Mouse (Mus musculus): ENCODE results near the gene Nbeal2. TPM values are rescaled to one million over a fixed set of nuclear protein-coding genes. Genes with fewer than 3 reads are reported as not detected.
"Not testable (repeated sequence)": the region's sequence is repeated elsewhere in the genome, so short reads cannot be mapped to it uniquely, and the experiment has no call there.

The Nbeal2 gene
- polyA plus RNA-seq, 1 experiment = 1.8 TPM

DNA sequence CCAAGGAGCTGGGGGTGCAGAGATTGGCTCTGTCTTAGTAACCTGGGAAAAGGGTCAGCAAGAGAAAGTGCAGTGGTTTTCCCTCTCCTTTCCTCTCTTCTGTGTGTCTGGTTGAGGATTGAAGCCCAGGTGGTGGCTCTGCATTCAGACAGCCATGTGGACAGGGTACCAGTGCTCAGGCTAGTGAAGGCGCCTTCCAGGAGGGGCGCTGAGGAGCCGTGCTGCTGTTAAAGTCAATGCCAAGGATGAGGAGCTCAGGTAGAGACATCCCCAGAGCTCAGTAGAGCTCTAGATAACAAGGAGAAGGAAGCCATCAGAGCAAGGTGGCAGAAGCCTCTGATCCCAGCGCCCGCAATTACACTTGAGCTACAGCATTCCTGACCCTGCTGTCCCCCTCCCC, 33.1 kb upstream of the Nbeal2 start:
- peaks cover 19% of the 10 kb centered on the region for H3K4me1 ChIP-seq (ENCODE audit: control insufficient read depth, insufficient read depth, low read length)
- TF ChIP-seq CTCF (IDR thresholded peaks at IDR 0.05; ENCODE audit: borderline replicate concordance, insufficient read depth, low read length) (no peak), POLR2A (IDR thresholded peaks at IDR 0.05; ENCODE audit: low read depth, low read length) (no peak)
- no peak overlapping the region for H3K4me3 ChIP-seq (ENCODE audit: insufficient read depth, low read length)
- no peak overlapping the region for H3K27ac ChIP-seq (ENCODE audit: insufficient read depth, low read length)

GRCm38 (mm10) chr9:110686472-110686871, 32.5 kb upstream of the Nbeal2 start:
- no peak for TF ChIP-seq POLR2A (IDR thresholded peaks at IDR 0.05; ENCODE audit: low read depth, low read length)
- TF ChIP-seq CTCF (IDR thresholded peaks at IDR 0.05; ENCODE audit: borderline replicate concordance, insufficient read depth, low read length) = no peak
- Histone ChIP-seq H3K4me1 (ENCODE audit: control insufficient read depth, insufficient read depth, low read length) (peaks cover 19% of the 10 kb centered on the region), H3K4me3 (ENCODE audit: insufficient read depth, low read length) (no peak overlapping the region), H3K27ac (ENCODE audit: insufficient read depth, low read length) (no peak overlapping the region)

GRCm38 (mm10) chr9:110685591-110685990, 31.6 kb upstream of the Nbeal2 start:
- Histone ChIP-seq H3K4me1 (ENCODE audit: control insufficient read depth, insufficient read depth, low read length) (peaks cover 19% of the 10 kb centered on the region), H3K4me3 (ENCODE audit: insufficient read depth, low read length) (no peak overlapping the region), H3K27ac (ENCODE audit: insufficient read depth, low read length) (no peak overlapping the region)
- TF ChIP-seq POLR2A (IDR thresholded peaks at IDR 0.05; ENCODE audit: low read depth, low read length) = no peak
- TF ChIP-seq CTCF (IDR thresholded peaks at IDR 0.05; ENCODE audit: borderline replicate concordance, insufficient read depth, low read length) = no peak

DNA sequence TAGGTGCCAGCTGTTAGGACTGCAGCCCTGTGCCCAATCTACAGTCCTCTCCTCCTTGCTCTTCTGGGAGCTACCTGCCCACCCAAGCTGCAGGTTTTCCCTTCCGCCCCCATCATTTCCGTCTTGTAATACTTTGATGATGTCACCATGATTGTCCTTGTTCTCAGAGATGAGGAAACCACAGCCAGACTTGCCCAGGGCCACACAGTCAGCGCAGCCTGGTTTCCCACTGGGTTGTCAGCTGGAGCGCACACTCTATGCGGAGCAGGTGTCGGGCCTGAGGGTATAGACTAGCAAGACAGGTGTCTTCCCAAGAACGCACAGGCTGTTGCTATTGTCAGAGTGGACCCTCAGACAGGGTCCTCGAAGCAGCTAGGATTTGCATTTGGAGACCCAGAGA, 31.2 kb upstream of the Nbeal2 start:
- peaks cover 19% of the 10 kb centered on the region for H3K4me1 ChIP-seq (ENCODE audit: control insufficient read depth, insufficient read depth, low read length)
- no peak overlapping the region for H3K4me3 ChIP-seq (ENCODE audit: insufficient read depth, low read length)
- TF ChIP-seq CTCF (IDR thresholded peaks at IDR 0.05; ENCODE audit: borderline replicate concordance, insufficient read depth, low read length) (no peak), POLR2A (IDR thresholded peaks at IDR 0.05; ENCODE audit: low read depth, low read length) (no peak)
- no peak overlapping the region; the same call in 1 of the 2 replicates for H3K27ac ChIP-seq (ENCODE audit: insufficient read depth, low read length)

GRCm38 (mm10) chr9:110684100-110684831, 30.3 kb upstream of the Nbeal2 start:
- no peak overlapping the region for H3K4me3 ChIP-seq (ENCODE audit: insufficient read depth, low read length)
- peaks cover 19% of the 10 kb centered on the region for H3K4me1 ChIP-seq (ENCODE audit: control insufficient read depth, insufficient read depth, low read length)
- peak overlapping the region; percentile 75 for H3K27ac ChIP-seq (ENCODE audit: insufficient read depth, low read length)
- TF ChIP-seq POLR2A (IDR thresholded peaks at IDR 0.05; ENCODE audit: low read depth, low read length) (no peak), CTCF (IDR thresholded peaks at IDR 0.05; ENCODE audit: borderline replicate concordance, insufficient read depth, low read length) (no peak)

GRCm38 (mm10) chr9:110683574-110684099, 29.7 kb upstream of the Nbeal2 start:
- H3K27ac ChIP-seq (ENCODE audit: insufficient read depth, low read length) = no peak overlapping the region; the same call in 1 of the 2 replicates

DNA sequence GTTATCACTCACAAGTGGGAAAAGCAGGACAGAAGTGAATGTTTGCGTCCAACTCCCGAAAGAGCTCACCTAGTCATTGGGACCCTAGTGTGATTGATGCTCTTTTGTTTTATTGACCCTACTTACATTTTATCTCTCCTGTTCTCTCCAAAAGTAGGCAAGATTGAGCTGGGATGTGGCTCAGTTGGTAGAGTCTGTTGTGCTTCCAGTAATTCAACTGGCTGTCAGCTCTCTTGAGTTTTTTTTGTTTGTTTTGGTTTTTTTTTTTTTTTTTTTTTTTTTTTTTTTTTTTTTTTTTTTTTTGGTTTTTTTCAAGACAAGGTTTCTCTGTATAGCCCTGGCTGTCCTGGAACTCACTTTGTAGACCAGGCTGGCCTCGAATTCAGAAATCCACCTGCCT, 28.7 kb upstream of the Nbeal2 start:
- H3K4me3 ChIP-seq (ENCODE audit: insufficient read depth, low read length); H3K27ac ChIP-seq (ENCODE audit: insufficient read depth, low read length): not testable (repeated sequence)
- peaks cover 19% of the 10 kb centered on the region for H3K4me1 ChIP-seq (ENCODE audit: control insufficient read depth, insufficient read depth, low read length)

More at GRCm38 (mm10) chr9:110683574-110684099, 29.7 kb upstream of the Nbeal2 start:
- peaks cover 19% of the 10 kb centered on the region for H3K4me1 ChIP-seq (ENCODE audit: control insufficient read depth, insufficient read depth, low read length)
- H3K4me3 ChIP-seq (ENCODE audit: insufficient read depth, low read length) = no peak overlapping the region
- no peak for TF ChIP-seq POLR2A (IDR thresholded peaks at IDR 0.05; ENCODE audit: low read depth, low read length)
- TF ChIP-seq CTCF (IDR thresholded peaks at IDR 0.05; ENCODE audit: borderline replicate concordance, insufficient read depth, low read length) = no peak

- no peak overlapping the region for H3K27ac ChIP-seq (ENCODE audit: insufficient read depth, low read length)
- no peak overlapping the region for H3K4me3 ChIP-seq (ENCODE audit: insufficient read depth, low read length)
- H3K4me1 ChIP-seq (ENCODE audit: control insufficient read depth, insufficient read depth, low read length) = peaks cover 19% of the 10 kb centered on the region
- no peak for TF ChIP-seq POLR2A (IDR thresholded peaks at IDR 0.05; ENCODE audit: low read depth, low read length)
- no peak for TF ChIP-seq CTCF (IDR thresholded peaks at IDR 0.05; ENCODE audit: borderline replicate concordance, insufficient read depth, low read length)
Observed at GRCm38 (mm10) chr9:110682255-110682654, 28.3 kb upstream of the Nbeal2 start.

DNA sequence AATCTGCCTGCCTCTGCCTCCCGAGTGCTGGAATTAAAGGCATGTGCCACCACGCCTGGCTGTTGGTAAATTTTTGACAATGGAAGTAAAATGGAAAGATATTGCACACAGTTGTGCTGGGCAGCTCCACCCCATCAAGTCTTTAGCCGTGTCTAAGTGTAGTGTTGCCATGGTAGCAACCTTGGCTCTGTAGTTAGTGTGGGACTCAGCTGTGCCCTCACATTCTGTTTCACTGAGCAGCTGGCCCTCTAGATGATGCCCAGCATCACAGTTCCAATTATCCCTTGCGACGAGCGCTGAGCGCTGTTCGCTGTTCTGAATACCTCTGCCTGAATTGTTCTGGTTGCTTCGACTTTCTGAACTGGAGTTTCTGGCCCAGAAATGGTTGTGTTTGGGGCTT, 27.9 kb upstream of the Nbeal2 start:
- H3K4me1 ChIP-seq (ENCODE audit: control insufficient read depth, insufficient read depth, low read length) = peaks cover 19% of the 10 kb centered on the region
- H3K27ac ChIP-seq (ENCODE audit: insufficient read depth, low read length) = no peak overlapping the region
- no peak overlapping the region for H3K4me3 ChIP-seq (ENCODE audit: insufficient read depth, low read length)
- TF ChIP-seq POLR2A (IDR thresholded peaks at IDR 0.05; ENCODE audit: low read depth, low read length) (no peak), CTCF (IDR thresholded peaks at IDR 0.05; ENCODE audit: borderline replicate concordance, insufficient read depth, low read length) (no peak)

DNA sequence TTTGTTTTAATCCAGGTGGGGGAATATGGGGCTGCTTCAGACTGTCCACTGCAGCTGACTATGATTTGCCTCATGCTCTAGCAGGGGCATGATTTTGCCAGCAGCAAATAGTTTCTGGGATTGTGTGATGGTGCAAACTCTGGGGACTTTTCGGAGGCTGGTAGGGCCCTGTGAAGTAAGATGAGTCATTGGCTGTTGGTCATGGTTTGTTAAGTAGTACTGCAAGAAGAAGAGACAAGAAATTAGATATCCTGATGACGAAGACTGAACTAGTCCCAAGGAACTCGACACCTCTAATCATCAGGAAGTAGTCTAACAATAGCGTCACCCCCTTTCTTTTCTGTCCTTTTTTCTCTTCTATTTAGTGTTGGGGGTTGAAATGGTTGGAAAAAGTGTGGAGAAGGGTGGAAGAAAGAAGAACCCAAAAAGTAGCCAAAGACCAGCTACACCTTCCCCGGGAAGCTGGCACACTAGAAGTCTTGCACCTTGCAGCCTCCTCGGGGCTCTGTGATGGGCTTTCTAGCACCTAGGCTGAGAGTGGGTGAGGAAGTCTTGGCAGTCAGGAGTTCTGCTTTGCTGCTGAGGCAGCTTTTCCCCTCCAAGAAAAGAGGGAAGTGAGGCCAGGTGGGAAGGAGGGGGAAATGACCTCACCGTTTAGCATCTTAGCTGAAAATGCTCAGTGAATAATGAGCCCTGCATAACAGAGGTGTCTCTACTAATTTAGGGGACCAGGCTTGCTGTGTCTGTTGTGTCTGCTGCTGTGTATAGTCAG, 27.0 kb upstream of the Nbeal2 start:
- Histone ChIP-seq H3K27ac (ENCODE audit: insufficient read depth, low read length) (no peak overlapping the region), H3K4me1 (ENCODE audit: control insufficient read depth, insufficient read depth, low read length) (peaks cover 19% of the 10 kb centered on the region), H3K4me3 (ENCODE audit: insufficient read depth, low read length) (no peak overlapping the region)
- TF ChIP-seq CTCF (IDR thresholded peaks at IDR 0.05; ENCODE audit: borderline replicate concordance, insufficient read depth, low read length) (no peak), POLR2A (IDR thresholded peaks at IDR 0.05; ENCODE audit: low read depth, low read length) (no peak)

All from embryonic fibroblast, embryonic 13.5 days (primary cell).